ENCODE assay signal across 8 mouse cellular contexts in the genomic region with DNA sequence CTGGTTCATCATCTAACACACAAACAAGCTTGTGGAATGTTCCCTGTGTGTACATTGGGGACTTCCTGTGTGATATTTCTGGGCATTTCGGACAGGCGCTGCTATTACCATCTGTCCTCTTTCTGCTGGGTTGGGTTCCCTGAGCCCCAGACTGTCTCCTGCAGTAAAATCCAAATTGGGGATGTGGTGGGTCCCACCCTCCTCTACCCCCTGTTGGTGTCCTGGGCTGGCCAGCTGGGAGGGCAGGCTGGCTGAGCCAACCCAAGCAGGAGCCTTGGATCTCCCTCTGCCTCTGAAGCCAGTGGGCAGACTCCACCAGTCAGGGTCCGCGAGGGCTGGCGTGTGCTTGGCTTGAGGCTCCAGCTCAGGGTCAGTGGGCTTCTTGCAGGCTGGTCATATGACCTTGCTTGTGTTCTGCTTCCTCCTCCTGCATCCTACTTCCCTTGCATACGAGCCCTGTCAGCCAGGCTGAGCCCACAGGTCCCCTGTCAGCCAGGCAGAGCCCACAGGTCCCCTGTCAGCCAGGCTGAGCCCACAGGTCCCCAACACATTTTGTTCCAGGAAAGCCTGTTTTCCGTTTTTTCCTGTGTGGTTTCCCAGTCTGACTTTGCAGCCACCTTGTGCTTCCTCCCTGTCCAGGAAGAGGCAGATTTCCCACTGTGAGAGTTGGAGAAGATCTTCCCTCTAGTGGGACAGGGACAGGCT. TPM values are rescaled to one million over a fixed set of nuclear protein-coding genes. Genes with fewer than 3 reads are reported as not detected.
DNase-seq lines count a peak whose midpoint lies in the region; ATAC-seq and TF ChIP-seq lines count a peak whose summit lies in the region.

No protein-coding gene starts in this region.

- DNase-seq in adrenal gland, postnatal 14 days: peak; percentile 54
- no peak for DNase-seq in adrenal gland, adult (ENCODE audit: inconsistent age in 2 of 2, low spot score in 1 of 2)
- no peak for DNase-seq in spleen, adult 2 months (ENCODE audit: low read depth in 1 of 2, low spot score in 2 of 2)
- DNase-seq in spleen, postnatal 10 days (ENCODE audit: low spot score in 2 of 2): no peak
- no peak for DNase-seq in limb, embryonic 14.5 days (ENCODE audit: low spot score)
- peak; percentile 30 for DNase-seq in splenic B cell, adult 2 months (ENCODE audit: low read depth, low spot score)
- DNase-seq in layer of hippocampus, postnatal 36 days: no peak
- DNase-seq in frontal cortex, postnatal 10 days (ENCODE audit: low spot score in 2 of 2): no peak

- H3K4me2 ChIP-seq in limb, embryonic 14.5 days (replicated peaks; ENCODE audit: low read depth, low read length, severe bottlenecking): no peak overlapping the region

- H3K4me3 ChIP-seq in spleen, adult 2 months (ENCODE audit: extremely low read depth, insufficient read depth, insufficient read length): no peak overlapping the region
- H3K4me3 ChIP-seq in limb, embryonic 14.5 days (replicated peaks; ENCODE audit: low read length): no peak overlapping the region

- WGBS in spleen, adult 2 months: 16% methylated on average over 7 of the region's 7 CpGs
- WGBS in limb, embryonic 14.5 days: 59% methylated on average over 7 of the region's 7 CpGs

- peak overlapping the region; percentile 54 for H3K27ac ChIP-seq in spleen, adult 2 months (ENCODE audit: insufficient read depth, low read length)
- peak overlapping the region; percentile 61 for H3K27ac ChIP-seq in limb, embryonic 14.5 days (replicated peaks; ENCODE audit: low read depth, low read length)

- no peaks in the 10 kb centered on the region for H3K36me3 ChIP-seq in spleen, adult 2 months (ENCODE audit: control insufficient read depth, insufficient read depth, low read length)
- H3K36me3 ChIP-seq in limb, embryonic 14.5 days (ENCODE audit: control insufficient read depth, insufficient read depth, low read length): 0 out of 2 replicates have a peak, but pooled peaks cover 7% of the 10 kb centered on the region
- no peaks in the 10 kb centered on the region for H3K36me3 ChIP-seq in splenic B cell, adult 2 months (ENCODE audit: control insufficient read depth, insufficient read depth, low read length, poor library complexity, severe bottlenecking)

- no peaks in the 10 kb centered on the region for H3K27me3 ChIP-seq in spleen, adult 2 months (ENCODE audit: control insufficient read depth, insufficient read depth, low read length)
- H3K27me3 ChIP-seq in limb, embryonic 14.5 days (ENCODE audit: control insufficient read depth, insufficient read depth, low read length): no peaks in the 10 kb centered on the region
- no peaks in the 10 kb centered on the region for H3K27me3 ChIP-seq in splenic B cell, adult 2 months (ENCODE audit: control insufficient read depth, insufficient read depth, low read length, poor library complexity, severe bottlenecking)

- peak; percentile 4; the same call in 1 of the 2 replicates for ATAC-seq in limb, embryonic 14.5 days (ENCODE audit: low FRiP score, low read depth)

- peaks cover 34% of the 10 kb centered on the region for H3K4me1 ChIP-seq in spleen, adult 2 months (ENCODE audit: control insufficient read depth, insufficient read depth, insufficient read length)
- H3K4me1 ChIP-seq in limb, embryonic 14.5 days (ENCODE audit: control insufficient read depth, insufficient read depth, low read length): peaks cover 77% of the 10 kb centered on the region

- no peak for TF ChIP-seq POLR2A in spleen, adult 2 months (IDR thresholded peaks at IDR 0.05; ENCODE audit: low read depth, low read length)
- no peak for TF ChIP-seq POLR2A in limb, embryonic 14.5 days (IDR thresholded peaks at IDR 0.05; ENCODE audit: borderline replicate concordance, extremely low read depth, insufficient read depth, insufficient read length)

- no peaks in the 10 kb centered on the region for H3K9me3 ChIP-seq in limb, embryonic 14.5 days (ENCODE audit: control insufficient read depth, low read length)

- 0 out of 2 replicates have a peak overlapping the region, but pooled peaks have one; percentile 13 for H3K9ac ChIP-seq in limb, embryonic 14.5 days (ENCODE audit: low read depth, low read length, severe bottlenecking)

- TF ChIP-seq CTCF in spleen, adult 2 months (IDR thresholded peaks at IDR 0.05; ENCODE audit: extremely low read depth, insufficient read depth, insufficient read length, insufficient replicate concordance): no peak

RNA-seq across cellular contexts. Expression of a gene that starts 23.4 kb away (rescaled TPM):
- total RNA-seq in adrenal gland, postnatal 14 days (2021): 48.9 and 54.8 TPM in 2 replicates
- polyA plus RNA-seq in spleen, adult 2 months (2012; rRNA removed): 63.8 and 76.1 TPM in 2 replicates
- polyA plus RNA-seq in limb, embryonic 14.5 days (2012; rRNA removed): 119 and 145 TPM in 2 replicates
- 25.0 and 26.3 TPM in 2 replicates for polyA plus RNA-seq in limb, embryonic 14.5 days (2014; fragmentation: Nextera tagmentation; extraction: Ambion mirVana)
- total RNA-seq in layer of hippocampus, postnatal 36 days (2021): 10 to 100 TPM; 39.8 to 46.1 TPM

RNA-seq across cellular contexts. Expression of a gene that starts 29.4 kb away (rescaled TPM):
- 786 and 963 TPM in 2 replicates for total RNA-seq in adrenal gland, postnatal 14 days (2021)
- 2,439 and 2,476 TPM in 2 replicates for polyA plus RNA-seq in spleen, adult 2 months (2012; rRNA removed)
- polyA plus RNA-seq in limb, embryonic 14.5 days (2012; rRNA removed): 3,411 and 4,152 TPM in 2 replicates
- 2,030 and 2,068 TPM in 2 replicates for polyA plus RNA-seq in limb, embryonic 14.5 days (2014; fragmentation: Nextera tagmentation; extraction: Ambion mirVana)
- 100 to 1,000 TPM; 223 to 227 TPM for total RNA-seq in layer of hippocampus, postnatal 36 days (2021)

RNA-seq across cellular contexts. Expression of a gene that starts 35.2 kb away (rescaled TPM):
- total RNA-seq in adrenal gland, postnatal 14 days (2021): 59.7 and 60.4 TPM in 2 replicates
- 48.3 and 61.8 TPM in 2 replicates for polyA plus RNA-seq in spleen, adult 2 months (2012; rRNA removed)
- polyA plus RNA-seq in limb, embryonic 14.5 days (2012; rRNA removed): 47.0 and 59.2 TPM in 2 replicates
- 42.8 and 49.7 TPM in 2 replicates for polyA plus RNA-seq in limb, embryonic 14.5 days (2014; fragmentation: Nextera tagmentation; extraction: Ambion mirVana)
- 10 to 100 TPM; 69.4 to 73.1 TPM for total RNA-seq in layer of hippocampus, postnatal 36 days (2021)

RNA-seq across cellular contexts. Expression of a gene that starts 45.4 kb away (rescaled TPM):
- total RNA-seq in adrenal gland, postnatal 14 days (2021): 18.1 and 23.5 TPM in 2 replicates
- polyA plus RNA-seq in spleen, adult 2 months (2012; rRNA removed): 19.6 and 28.2 TPM in 2 replicates
- polyA plus RNA-seq in limb, embryonic 14.5 days (2012; rRNA removed): 69.2 and 82.4 TPM in 2 replicates
- 20.4 and 24.1 TPM in 2 replicates for polyA plus RNA-seq in limb, embryonic 14.5 days (2014; fragmentation: Nextera tagmentation; extraction: Ambion mirVana)
- 10 to 100 TPM; 46.4 to 50.7 TPM for total RNA-seq in layer of hippocampus, postnatal 36 days (2021)

Comparison
In these comparisons a context has a peak if more than half of its experiments do, and no peak if none do; other contexts are left out.
1. DNase-seq: peak in adrenal gland, postnatal 14 days (single experiment) and splenic B cell, adult 2 months (single experiment); none in adrenal gland, adult (0 of 2), spleen, adult 2 months (0 of 2), spleen, postnatal 10 days (0 of 2), limb, embryonic 14.5 days (single experiment), layer of hippocampus, postnatal 36 days (0 of 2) and frontal cortex, postnatal 10 days (0 of 2).